Comparison of ENCODE assay signal across 26 mouse cellular contexts in the genomic region with DNA sequence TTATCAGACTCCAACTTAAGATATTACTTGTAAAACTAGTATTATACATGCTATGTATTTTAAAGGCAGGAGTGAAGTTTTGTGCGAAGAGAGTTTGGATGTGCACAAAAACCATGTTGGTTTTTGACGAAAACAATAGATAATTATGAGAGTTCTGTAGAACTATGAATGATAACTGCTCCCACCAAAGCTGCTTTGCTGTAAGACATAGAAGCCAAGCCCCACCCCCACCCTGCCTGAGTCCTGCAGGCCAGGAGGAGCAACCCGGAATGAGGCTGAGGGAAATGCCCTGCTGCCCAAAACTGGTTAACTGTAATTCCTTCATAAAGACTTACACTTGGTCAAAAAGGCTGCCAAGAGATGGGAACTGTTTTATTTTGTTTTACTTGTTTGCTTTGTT.
DNase-seq lines count a peak whose midpoint lies in the region; ATAC-seq lines count a peak whose summit lies in the region.
"Had no signal": no experiment of that assay in that cellular context is flagged by ENCODE, and none has a peak within 500 bp of the region (broad histone marks: within the 10 kb centered on the region; RNA-seq: fewer than 3 reads in every experiment).

No protein-coding gene starts in this region.

- H3K4me3 ChIP-seq in intestine, embryonic 14.5 days (ENCODE audit: low read depth, low read length), result no peak overlapping the region
- H3K4me3 ChIP-seq in intestine, embryonic 16.5 days (ENCODE audit: low read length), result no peak overlapping the region
- H3K4me3 ChIP-seq in neural tube, embryonic 11.5 days (ENCODE audit: low read depth, low read length), result no peak overlapping the region
- no peak overlapping the region for H3K4me3 ChIP-seq in neural tube, embryonic 15.5 days (replicated peaks)
- H3K4me3 ChIP-seq in liver, embryonic 12.5 days, result no peak overlapping the region
- H3K4me3 ChIP-seq: embryonic facial prominence, embryonic 13.5 days; erythroblast, embryonic 14.5 days; forebrain, embryonic 13.5 days; gastrocnemius, adult 2 months had no signal

- 65% methylated on average over 3 of the region's 3 CpGs for WGBS in intestine, embryonic 14.5 days
- 72% methylated on average over 3 of the region's 3 CpGs for WGBS in intestine, embryonic 16.5 days
- WGBS in neural tube, embryonic 11.5 days, result 48% methylated on average over 3 of the region's 3 CpGs
- 59% methylated on average over 3 of the region's 3 CpGs for WGBS in neural tube, embryonic 15.5 days
- 55% methylated on average over 3 of the region's 3 CpGs for WGBS in liver, embryonic 12.5 days (ENCODE audit: insufficient replicate concordance)

- DNase-seq in embryo, embryonic 11 days, result peak; percentile 51
- no peak for DNase-seq in embryo, embryonic 10.5 days (ENCODE audit: low spot score)
- peak; percentile 43 for DNase-seq in intestine, embryonic 14.5 days (ENCODE audit: low spot score)
- DNase-seq in neural tube, embryonic 11.5 days (ENCODE audit: low spot score), result peak; percentile 46
- DNase-seq in retina, postnatal 1 day, result peak; percentile 29
- DNase-seq: adrenal gland, postnatal 10 days; adrenal gland, postnatal 36 days; cerebellum, adult 11 months; cerebellum, adult 8-10 months; cerebellum, postnatal 36 days; gastrocnemius, adult 2 months; gastrocnemius, postnatal 14 days; heart, adult 11 months had no signal

- H3K9me3 ChIP-seq in intestine, embryonic 14.5 days (ENCODE audit: control insufficient read depth, low read length), result no peaks in the 10 kb centered on the region
- H3K9me3 ChIP-seq in intestine, embryonic 16.5 days (ENCODE audit: control insufficient read depth, low read length), result no peaks in the 10 kb centered on the region
- H3K9me3 ChIP-seq in neural tube, embryonic 11.5 days (ENCODE audit: control insufficient read depth, low read length), result no peaks in the 10 kb centered on the region
- H3K9me3 ChIP-seq in neural tube, embryonic 15.5 days (replicated peaks), result no peaks in the 10 kb centered on the region
- H3K9me3 ChIP-seq in liver, embryonic 12.5 days (replicated peaks), result no peaks in the 10 kb centered on the region
- H3K9me3 ChIP-seq: embryonic facial prominence, embryonic 13.5 days; forebrain, embryonic 13.5 days; G1E had no signal

- H3K4me1 ChIP-seq in intestine, embryonic 14.5 days (replicated peaks; ENCODE audit: control insufficient read depth, insufficient read depth, low read length), result peaks cover 5% of the 10 kb centered on the region
- peaks cover 15% of the 10 kb centered on the region for H3K4me1 ChIP-seq in intestine, embryonic 16.5 days (ENCODE audit: control insufficient read depth, insufficient read depth, low read length)
- peaks cover 31% of the 10 kb centered on the region for H3K4me1 ChIP-seq in neural tube, embryonic 11.5 days (ENCODE audit: control insufficient read depth, insufficient read depth, low read length)
- peaks cover 33% of the 10 kb centered on the region for H3K4me1 ChIP-seq in neural tube, embryonic 15.5 days
- peaks cover 27% of the 10 kb centered on the region for H3K4me1 ChIP-seq in liver, embryonic 12.5 days

- no peaks in the 10 kb centered on the region for H3K36me3 ChIP-seq in intestine, embryonic 14.5 days (ENCODE audit: control insufficient read depth, insufficient read depth, low read length)
- no peaks in the 10 kb centered on the region for H3K36me3 ChIP-seq in intestine, embryonic 16.5 days (ENCODE audit: control insufficient read depth, insufficient read depth, low read length)
- H3K36me3 ChIP-seq in neural tube, embryonic 11.5 days (ENCODE audit: control insufficient read depth, insufficient read depth, low read length), result no peaks in the 10 kb centered on the region
- H3K36me3 ChIP-seq in neural tube, embryonic 15.5 days, result no peaks in the 10 kb centered on the region
- H3K36me3 ChIP-seq in liver, embryonic 12.5 days, result no peaks in the 10 kb centered on the region
- H3K36me3 ChIP-seq: embryonic facial prominence, embryonic 13.5 days; G1E had no signal

- no peak for ATAC-seq in intestine, embryonic 14.5 days (replicated peaks; ENCODE audit: low FRiP score, low TSS enrichment, low read depth)
- ATAC-seq in intestine, embryonic 16.5 days, result no peak
- ATAC-seq in neural tube, embryonic 11.5 days (ENCODE audit: insufficient read depth, low FRiP score, low TSS enrichment), result no peak
- ATAC-seq in neural tube, embryonic 15.5 days (ENCODE audit: low FRiP score), result no peak
- no peak for ATAC-seq in liver, embryonic 12.5 days
- ATAC-seq: inflammation-experienced regulatory T-cells, adult 6 months; Patski had no signal

- H3K27ac ChIP-seq in intestine, embryonic 14.5 days (ENCODE audit: low read depth), result no peak overlapping the region
- no peak overlapping the region for H3K27ac ChIP-seq in intestine, embryonic 16.5 days (ENCODE audit: low read length)
- H3K27ac ChIP-seq in neural tube, embryonic 11.5 days (ENCODE audit: low read depth, low read length), result no peak overlapping the region
- no peak overlapping the region for H3K27ac ChIP-seq in neural tube, embryonic 15.5 days (replicated peaks)
- H3K27ac ChIP-seq in liver, embryonic 12.5 days, result no peak overlapping the region
- H3K27ac ChIP-seq: embryonic facial prominence, embryonic 13.5 days; forebrain, embryonic 13.5 days; gastrocnemius, adult 2 months; hindbrain, embryonic 14.5 days; hindbrain, postnatal 0 days had no signal

- H3K27me3 ChIP-seq in intestine, embryonic 14.5 days (replicated peaks; ENCODE audit: control insufficient read depth, insufficient read depth, low read length), result no peaks in the 10 kb centered on the region
- no peaks in the 10 kb centered on the region for H3K27me3 ChIP-seq in intestine, embryonic 16.5 days (replicated peaks; ENCODE audit: control insufficient read depth, insufficient read depth, low read length)
- no peaks in the 10 kb centered on the region for H3K27me3 ChIP-seq in neural tube, embryonic 11.5 days (ENCODE audit: control insufficient read depth, insufficient read depth, low read length)
- H3K27me3 ChIP-seq in neural tube, embryonic 15.5 days (replicated peaks), result no peaks in the 10 kb centered on the region
- H3K27me3 ChIP-seq in liver, embryonic 12.5 days (replicated peaks), result peaks cover 17% of the 10 kb centered on the region; the same call in 1 of the 2 replicates
- H3K27me3 ChIP-seq: Patski had no signal

- no peak overlapping the region for H3K4me2 ChIP-seq in intestine, embryonic 14.5 days (ENCODE audit: low read length)
- H3K4me2 ChIP-seq in intestine, embryonic 16.5 days (ENCODE audit: low read depth, low read length), result no peak overlapping the region
- no peak overlapping the region for H3K4me2 ChIP-seq in neural tube, embryonic 11.5 days (ENCODE audit: low read depth)
- H3K4me2 ChIP-seq in neural tube, embryonic 15.5 days, result no peak overlapping the region
- no peak overlapping the region for H3K4me2 ChIP-seq in liver, embryonic 12.5 days
- H3K4me2 ChIP-seq: embryonic facial prominence, embryonic 13.5 days; heart, embryonic 11.5 days had no signal

- H3K9ac ChIP-seq in intestine, embryonic 14.5 days (ENCODE audit: low read length), result no peak overlapping the region
- H3K9ac ChIP-seq in intestine, embryonic 16.5 days (ENCODE audit: low read depth, low read length), result no peak overlapping the region
- H3K9ac ChIP-seq in neural tube, embryonic 11.5 days (ENCODE audit: low read length), result no peak overlapping the region
- H3K9ac ChIP-seq in neural tube, embryonic 15.5 days (replicated peaks), result no peak overlapping the region
- H3K9ac ChIP-seq in liver, embryonic 12.5 days, result no peak overlapping the region
- H3K9ac ChIP-seq: embryonic facial prominence, embryonic 13.5 days; forebrain, embryonic 13.5 days; forebrain, postnatal 0 days had no signal
